Mouse (Mus musculus): ENCODE measurements around the gene Itsn2. TPM values are rescaled to one million over a fixed set of nuclear protein-coding genes. Genes with fewer than 3 reads are reported as not detected.
"Not testable (repeated sequence)": the region's sequence is repeated elsewhere in the genome, so short reads cannot be mapped to it uniquely, and the experiment has no call there.

Gene Itsn2
- total RNA-seq, 2 experiments from 2014 or later, result 58.3 to 65.3 TPM

- DNase-seq (ENCODE audit: low spot score in 2 of 2), result no peak
Observed at GRCm38 (mm10) chr12:4595055-4595454, 2.6 kb downstream of the Itsn2 start.

GRCm38 (mm10) chr12:4598666-4599428, 6.4 kb downstream of the Itsn2 start:
- DNase-seq (ENCODE audit: low spot score in 2 of 2), result no peak

- no peak for DNase-seq (ENCODE audit: low spot score in 2 of 2)
Observed at GRCm38 (mm10) chr12:4599713-4600112, 7.3 kb downstream of the Itsn2 start.

- no peak for DNase-seq (ENCODE audit: low spot score in 2 of 2)
Observed at GRCm38 (mm10) chr12:4606625-4607024, 14.2 kb downstream of the Itsn2 start.

- DNase-seq (ENCODE audit: low spot score in 2 of 2), result no peak
Observed at GRCm38 (mm10) chr12:4614722-4615121, 22.3 kb downstream of the Itsn2 start.

- DNase-seq (ENCODE audit: low spot score in 2 of 2), result no peak
Observed at GRCm38 (mm10) chr12:4624201-4624600, 31.8 kb downstream of the Itsn2 start.

GRCm38 (mm10) chr12:4632957-4633356, 40.5 kb downstream of the Itsn2 start:
- no peak for DNase-seq (ENCODE audit: low spot score in 2 of 2)

GRCm38 (mm10) chr12:4638438-4638837, 46.0 kb downstream of the Itsn2 start:
- no peak for DNase-seq (ENCODE audit: low spot score in 2 of 2)

- no peak for DNase-seq (ENCODE audit: low spot score in 2 of 2)
Observed at GRCm38 (mm10) chr12:4640737-4641136, 48.3 kb downstream of the Itsn2 start.

GRCm38 (mm10) chr12:4656813-4657212, 64.4 kb downstream of the Itsn2 start:
- DNase-seq (ENCODE audit: low spot score in 2 of 2), result no peak

GRCm38 (mm10) chr12:4664929-4665674, 72.7 kb downstream of the Itsn2 start:
- DNase-seq (ENCODE audit: low spot score in 2 of 2), result no peak

- DNase-seq (ENCODE audit: low spot score in 2 of 2), result no peak
Observed at GRCm38 (mm10) chr12:4665675-4666037, 73.2 kb downstream of the Itsn2 start.

GRCm38 (mm10) chr12:4676336-4676735, 83.9 kb downstream of the Itsn2 start:
- no peak for DNase-seq (ENCODE audit: low spot score in 2 of 2)

- peak; percentile 32 to 37 for DNase-seq (ENCODE audit: low spot score in 2 of 2)
Observed at GRCm38 (mm10) chr12:4679971-4680370, 87.5 kb downstream of the Itsn2 start.

GRCm38 (mm10) chr12:4685441-4685840, 93.0 kb downstream of the Itsn2 start:
- no peak for DNase-seq (ENCODE audit: low spot score in 2 of 2)

- no peak for DNase-seq (ENCODE audit: low spot score in 2 of 2)
Observed at GRCm38 (mm10) chr12:4688386-4688785, 95.9 kb downstream of the Itsn2 start.

GRCm38 (mm10) chr12:4689341-4689740, 96.9 kb downstream of the Itsn2 start:
- DNase-seq (ENCODE audit: low spot score in 2 of 2), result no peak

- no peak for DNase-seq (ENCODE audit: low spot score in 2 of 2)
Observed at GRCm38 (mm10) chr12:4691193-4691592, 98.8 kb downstream of the Itsn2 start.

- DNase-seq (ENCODE audit: low spot score in 2 of 2), result no peak
Observed at GRCm38 (mm10) chr12:4694534-4694933, 102.1 kb downstream of the Itsn2 start.

- DNase-seq (ENCODE audit: low spot score in 2 of 2), result not testable (repeated sequence)
Observed at GRCm38 (mm10) chr12:4705626-4706025, 113.2 kb downstream of the Itsn2 start.

- DNase-seq (ENCODE audit: low spot score in 2 of 2), result no peak
Observed at GRCm38 (mm10) chr12:4706175-4706574, 113.7 kb downstream of the Itsn2 start.

GRCm38 (mm10) chr12:4706901-4707300, 114.5 kb downstream of the Itsn2 start:
- no peak for DNase-seq (ENCODE audit: low spot score in 2 of 2)

Data from layer of hippocampus, postnatal 10 days (tissue).